Comparison of ENCODE assay signal across 8 mouse cellular contexts in the genomic region with DNA sequence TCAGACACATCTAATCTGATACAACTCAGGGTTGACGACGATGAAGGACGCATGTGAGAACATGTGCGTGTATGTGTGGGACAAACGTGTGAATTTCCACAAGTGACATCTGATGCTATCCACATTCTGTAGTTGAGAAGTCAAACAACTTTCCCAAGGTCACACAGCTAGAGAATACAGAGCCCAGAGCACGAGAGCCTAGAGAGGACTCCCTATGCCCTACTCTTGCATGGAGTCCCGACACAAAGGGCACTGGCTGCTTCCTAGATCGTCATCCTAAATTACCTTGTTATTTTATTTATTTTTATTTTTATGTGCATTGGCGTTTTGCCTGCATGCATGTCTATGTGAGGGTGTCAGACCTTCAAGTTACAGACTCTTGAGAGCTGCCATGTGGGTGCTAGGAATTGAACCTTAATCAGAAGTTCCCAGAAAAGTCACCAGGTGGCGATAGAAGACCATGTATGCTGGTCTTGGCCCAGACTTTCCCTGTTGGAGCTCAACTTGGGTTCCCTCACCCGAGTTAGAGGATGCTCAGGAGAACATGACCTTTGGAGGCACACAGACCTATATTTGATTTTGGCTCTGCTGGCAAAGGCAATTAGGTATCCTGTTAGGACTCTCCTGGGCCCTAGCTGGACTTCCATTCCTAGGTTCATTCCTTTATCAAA. TPM values are rescaled to one million over a fixed set of nuclear protein-coding genes. Genes with fewer than 3 reads are reported as not detected.
DNase-seq lines count a peak whose midpoint lies in the region; ATAC-seq and TF ChIP-seq lines count a peak whose summit lies in the region.

No protein-coding gene starts in this region.

- no peak overlapping the region for H3K9ac ChIP-seq in intestine, postnatal 0 days (ENCODE audit: low read depth, low read length)
- H3K9ac ChIP-seq in limb, embryonic 11.5 days (ENCODE audit: low read length) = no peak overlapping the region
- no peak overlapping the region for H3K9ac ChIP-seq in midbrain, embryonic 16.5 days (ENCODE audit: low read depth, low read length)

- peak; percentile 75 for DNase-seq in urinary bladder, postnatal 14 days (ENCODE audit: low spot score)
- no peak for DNase-seq in urinary bladder, postnatal 4 days (ENCODE audit: low spot score in 2 of 2)
- peak; percentile 79 for DNase-seq in cerebellum, adult 8-10 months
- peak; percentile 79 for DNase-seq in gastrocnemius, adult 18-20 months (ENCODE audit: low spot score)
- peak; percentile 83 for DNase-seq in limb, embryonic 11.5 days (ENCODE audit: low spot score)
- DNase-seq in splenic B cell, adult 2 months (ENCODE audit: low read depth, low spot score) = peak; percentile 85

- H3K4me3 ChIP-seq in intestine, postnatal 0 days (ENCODE audit: low read depth, low read length) = no peak overlapping the region
- no peak overlapping the region for H3K4me3 ChIP-seq in limb, embryonic 11.5 days (ENCODE audit: low read depth, low read length)
- no peak overlapping the region for H3K4me3 ChIP-seq in midbrain, embryonic 16.5 days (ENCODE audit: low read depth, low read length)

- peak; percentile 94 for TF ChIP-seq CTCF in intestine, postnatal 0 days (IDR thresholded peaks at IDR 0.05; ENCODE audit: low read depth)

- ATAC-seq in intestine, postnatal 0 days = peak; percentile 55
- peak; percentile 68 for ATAC-seq in limb, embryonic 11.5 days (ENCODE audit: insufficient number of reproducible peaks, low FRiP score, low TSS enrichment, low read depth)
- peak; percentile 70 for ATAC-seq in midbrain, embryonic 16.5 days

- H3K4me1 ChIP-seq in intestine, postnatal 0 days (replicated peaks; ENCODE audit: control insufficient read depth, insufficient read depth, low read length) = no peaks in the 10 kb centered on the region
- H3K4me1 ChIP-seq in limb, embryonic 11.5 days (ENCODE audit: control insufficient read depth, insufficient read depth, low read length) = peaks cover 2% of the 10 kb centered on the region; the same call in 1 of the 2 replicates
- no peaks in the 10 kb centered on the region for H3K4me1 ChIP-seq in midbrain, embryonic 16.5 days (ENCODE audit: control insufficient read depth, insufficient read depth, low read length)

- H3K27me3 ChIP-seq in intestine, postnatal 0 days (replicated peaks; ENCODE audit: control insufficient read depth, insufficient read depth, low read length) = no peaks in the 10 kb centered on the region
- no peaks in the 10 kb centered on the region for H3K27me3 ChIP-seq in limb, embryonic 11.5 days (ENCODE audit: control insufficient read depth, insufficient read depth, low read length)
- no peaks in the 10 kb centered on the region for H3K27me3 ChIP-seq in midbrain, embryonic 16.5 days (ENCODE audit: control insufficient read depth, insufficient read depth, low read depth, low read length)
- no peaks in the 10 kb centered on the region for H3K27me3 ChIP-seq in splenic B cell, adult 2 months (ENCODE audit: control insufficient read depth, insufficient read depth, low read length, poor library complexity, severe bottlenecking)

- 50% methylated on average over 11 of the region's 11 CpGs for WGBS in intestine, postnatal 0 days
- WGBS in limb, embryonic 11.5 days = 53% methylated on average over 11 of the region's 11 CpGs
- 56% methylated on average over 11 of the region's 11 CpGs for WGBS in midbrain, embryonic 16.5 days

- no peaks in the 10 kb centered on the region for H3K9me3 ChIP-seq in intestine, postnatal 0 days (ENCODE audit: control insufficient read depth)
- H3K9me3 ChIP-seq in limb, embryonic 11.5 days (ENCODE audit: control insufficient read depth, low read length) = no peaks in the 10 kb centered on the region
- no peaks in the 10 kb centered on the region for H3K9me3 ChIP-seq in midbrain, embryonic 16.5 days (replicated peaks; ENCODE audit: control insufficient read depth, low read length, poor library complexity, severe bottlenecking)

- H3K4me2 ChIP-seq in intestine, postnatal 0 days (replicated peaks; ENCODE audit: low read depth) = no peak overlapping the region
- no peak overlapping the region for H3K4me2 ChIP-seq in limb, embryonic 11.5 days (ENCODE audit: low read depth, severe bottlenecking)
- no peak overlapping the region for H3K4me2 ChIP-seq in midbrain, embryonic 16.5 days (ENCODE audit: low read length)

- H3K36me3 ChIP-seq in intestine, postnatal 0 days (ENCODE audit: control insufficient read depth, insufficient read depth) = no peaks in the 10 kb centered on the region
- no peaks in the 10 kb centered on the region for H3K36me3 ChIP-seq in limb, embryonic 11.5 days (ENCODE audit: control insufficient read depth, insufficient read depth, low read length)
- no peaks in the 10 kb centered on the region for H3K36me3 ChIP-seq in midbrain, embryonic 16.5 days (ENCODE audit: control insufficient read depth, insufficient read depth, low read length)
- no peaks in the 10 kb centered on the region for H3K36me3 ChIP-seq in splenic B cell, adult 2 months (ENCODE audit: control insufficient read depth, insufficient read depth, low read length, poor library complexity, severe bottlenecking)

- H3K27ac ChIP-seq in intestine, postnatal 0 days (ENCODE audit: low read depth, low read length) = no peak overlapping the region
- H3K27ac ChIP-seq in limb, embryonic 11.5 days (replicated peaks; ENCODE audit: low read depth, low read length) = no peak overlapping the region; the same call in 1 of the 2 replicates
- no peak overlapping the region for H3K27ac ChIP-seq in midbrain, embryonic 16.5 days (ENCODE audit: low read length)

RNA-seq across cellular contexts. Expression of a gene that starts 7.3 kb away (rescaled TPM):
- not detected for total RNA-seq in gastrocnemius, adult 18-20 months (2021)
- not detected in 2 replicates for polyA plus RNA-seq in intestine, postnatal 0 days (2015; fragmentation: Nextera tagmentation; extraction: Ambion mirVana)
- 0.31 TPM in 1 of 2 replicates, not detected in the other for polyA plus RNA-seq in limb, embryonic 11.5 days (2014; fragmentation: Nextera tagmentation; extraction: Ambion mirVana)
- polyA plus RNA-seq in midbrain, embryonic 16.5 days (2015; fragmentation: Nextera tagmentation; extraction: Ambion mirVana) = 0.48 and 0.99 TPM in 2 replicates

RNA-seq across cellular contexts. Expression of a gene that starts 30.0 kb away (rescaled TPM):
- not detected for total RNA-seq in gastrocnemius, adult 18-20 months (2021)
- 2.5 and 3.0 TPM in 2 replicates for polyA plus RNA-seq in intestine, postnatal 0 days (2015; fragmentation: Nextera tagmentation; extraction: Ambion mirVana)
- 0.04 TPM in 1 of 2 replicates, not detected in the other for polyA plus RNA-seq in limb, embryonic 11.5 days (2014; fragmentation: Nextera tagmentation; extraction: Ambion mirVana)
- polyA plus RNA-seq in midbrain, embryonic 16.5 days (2015; fragmentation: Nextera tagmentation; extraction: Ambion mirVana) = 0.04 and 0.07 TPM in 2 replicates

RNA-seq across cellular contexts. Expression of a gene that starts 38.3 kb away (rescaled TPM):
- 1 to 10 TPM; 7.6 to 8.6 TPM for total RNA-seq in gastrocnemius, adult 18-20 months (2021)
- polyA plus RNA-seq in intestine, postnatal 0 days (2015; fragmentation: Nextera tagmentation; extraction: Ambion mirVana) = 11.3 and 11.8 TPM in 2 replicates
- polyA plus RNA-seq in limb, embryonic 11.5 days (2014; fragmentation: Nextera tagmentation; extraction: Ambion mirVana) = 22.8 and 23.8 TPM in 2 replicates
- polyA plus RNA-seq in midbrain, embryonic 16.5 days (2015; fragmentation: Nextera tagmentation; extraction: Ambion mirVana) = 42.8 and 42.9 TPM in 2 replicates

Comparison
In these comparisons a context has a peak if more than half of its experiments do, and no peak if none do; other contexts are left out.
1. DNase-seq: peak in urinary bladder, postnatal 14 days (single experiment), cerebellum, adult 8-10 months (single experiment), gastrocnemius, adult 18-20 months (single experiment), limb, embryonic 11.5 days (single experiment) and splenic B cell, adult 2 months (single experiment); none in urinary bladder, postnatal 4 days (0 of 2).
2. Peak in every context shown above with its lines, with median percentiles within 50 percentile points of each other: ATAC-seq.